Comparison of ENCODE assay signal across 23 mouse cellular contexts in the genomic region with DNA sequence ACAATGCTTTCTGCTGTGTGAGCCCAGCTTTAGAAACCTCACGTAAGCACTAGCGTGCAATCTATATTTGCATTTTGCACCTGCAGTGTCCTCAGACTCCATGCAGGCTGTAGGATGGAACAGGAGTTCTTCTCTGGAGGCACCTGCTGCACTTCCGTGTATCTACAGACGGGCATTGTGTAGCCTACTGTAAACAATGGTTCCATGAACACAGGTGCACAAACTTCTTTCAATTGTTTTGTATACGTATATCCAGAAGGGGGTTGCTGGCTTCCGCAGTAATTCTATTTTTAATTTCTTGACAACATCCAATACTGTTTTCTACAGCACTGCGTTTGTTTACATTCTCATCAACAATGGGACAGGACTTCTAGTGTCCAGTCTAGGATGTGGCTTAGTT. TPM values are rescaled to one million over a fixed set of nuclear protein-coding genes. Genes with fewer than 3 reads are reported as not detected.
DNase-seq lines count a peak whose midpoint lies in the region; ATAC-seq and TF ChIP-seq lines count a peak whose summit lies in the region.
"Had no signal": no experiment of that assay in that cellular context is flagged by ENCODE, and none has a peak within 500 bp of the region (broad histone marks: within the 10 kb centered on the region; RNA-seq: fewer than 3 reads in every experiment).

No protein-coding gene starts in this region.

- no peaks in the 10 kb centered on the region for H3K27me3 ChIP-seq in heart, embryonic 13.5 days (replicated peaks)
- no peaks in the 10 kb centered on the region for H3K27me3 ChIP-seq in kidney, embryonic 15.5 days
- H3K27me3 ChIP-seq in lung, postnatal 0 days (replicated peaks; ENCODE audit: insufficient read depth, low read length): no peaks in the 10 kb centered on the region
- H3K27me3 ChIP-seq: CH12.LX; embryonic facial prominence, embryonic 12.5 days; hindbrain, embryonic 12.5 days; limb, embryonic 15.5 days had no signal

- no peak overlapping the region for H3K4me3 ChIP-seq in heart, embryonic 13.5 days
- H3K4me3 ChIP-seq in kidney, embryonic 15.5 days (replicated peaks): no peak overlapping the region
- H3K4me3 ChIP-seq in lung, postnatal 0 days (ENCODE audit: low read depth, low read length): no peak overlapping the region
- no peak overlapping the region for H3K4me3 ChIP-seq in lung, adult 2 months (replicated peaks; ENCODE audit: extremely low read depth, low read depth, low read length)
- H3K4me3 ChIP-seq: embryonic facial prominence, embryonic 12.5 days; hindbrain, embryonic 12.5 days; left cerebral cortex, adult 2 months; limb, embryonic 15.5 days had no signal

- H3K4me1 ChIP-seq in heart, embryonic 13.5 days: peaks cover 11% of the 10 kb centered on the region
- H3K4me1 ChIP-seq in kidney, embryonic 15.5 days: peaks cover 14% of the 10 kb centered on the region
- no peaks in the 10 kb centered on the region for H3K4me1 ChIP-seq in lung, postnatal 0 days (ENCODE audit: insufficient read depth, low read depth, low read length)
- H3K4me1 ChIP-seq in lung, adult 2 months (ENCODE audit: control insufficient read depth, insufficient read depth, low read length): peaks cover 4% of the 10 kb centered on the region
- H3K4me1 ChIP-seq: hindbrain, embryonic 12.5 days had no signal

- TF ChIP-seq EP300 in lung, postnatal 0 days (IDR thresholded peaks at IDR 0.05): peak; percentile 84

- no peak for TF ChIP-seq POLR2A in lung, adult 2 months (IDR thresholded peaks at IDR 0.05; ENCODE audit: borderline replicate concordance, extremely low read depth, low read depth, low read length)

- ATAC-seq in heart, embryonic 13.5 days (ENCODE audit: extremely low read depth, insufficient number of reproducible peaks, low FRiP score, low TSS enrichment): no peak
- no peak for ATAC-seq in kidney, embryonic 15.5 days (replicated peaks; ENCODE audit: low FRiP score)
- ATAC-seq in lung, postnatal 0 days: peak; percentile 43
- ATAC-seq: activated CD4-positive, CD25-positive, alpha-beta regulatory T cell, adult 4 months; forebrain, embryonic 14.5 days had no signal

- H3K9me3 ChIP-seq in heart, embryonic 13.5 days: no peaks in the 10 kb centered on the region
- H3K9me3 ChIP-seq in kidney, embryonic 15.5 days (replicated peaks): no peaks in the 10 kb centered on the region
- H3K9me3 ChIP-seq in lung, postnatal 0 days (ENCODE audit: low read length): no peaks in the 10 kb centered on the region
- H3K9me3 ChIP-seq: embryonic facial prominence, embryonic 12.5 days; G1E; hindbrain, embryonic 12.5 days; limb, embryonic 15.5 days had no signal

- H3K27ac ChIP-seq in heart, embryonic 13.5 days (replicated peaks): peak overlapping the region; percentile 68; the same call in 1 of the 2 replicates
- H3K27ac ChIP-seq in kidney, embryonic 15.5 days: peak overlapping the region; percentile 82
- H3K27ac ChIP-seq in lung, postnatal 0 days (ENCODE audit: low read length): peak overlapping the region; percentile 87; the same call in 1 of the 2 replicates
- H3K27ac ChIP-seq: embryonic facial prominence, embryonic 12.5 days; hindbrain, embryonic 12.5 days; left cerebral cortex, adult 2 months; liver, embryonic 14.5 days had no signal

- no peak overlapping the region for H3K4me2 ChIP-seq in heart, embryonic 13.5 days
- H3K4me2 ChIP-seq in kidney, embryonic 15.5 days: no peak overlapping the region
- no peak overlapping the region for H3K4me2 ChIP-seq in lung, postnatal 0 days (replicated peaks; ENCODE audit: low read depth, low read length)
- H3K4me2 ChIP-seq: embryonic facial prominence, embryonic 12.5 days; hindbrain, embryonic 12.5 days; limb, embryonic 15.5 days; midbrain, embryonic 11.5 days had no signal

- WGBS in heart, embryonic 13.5 days: 82% methylated on average over 7 of the region's 7 CpGs
- 83% methylated on average over 7 of the region's 7 CpGs for WGBS in kidney, embryonic 15.5 days
- WGBS in lung, postnatal 0 days: 59% methylated on average over 7 of the region's 7 CpGs
- WGBS in lung, adult 2 months: 55% methylated on average over 7 of the region's 7 CpGs

- no peak overlapping the region for H3K9ac ChIP-seq in heart, embryonic 13.5 days
- H3K9ac ChIP-seq in kidney, embryonic 15.5 days: no peak overlapping the region
- H3K9ac ChIP-seq in lung, postnatal 0 days (replicated peaks; ENCODE audit: low read depth): no peak overlapping the region
- H3K9ac ChIP-seq: embryonic facial prominence, embryonic 12.5 days; hindbrain, embryonic 12.5 days; limb, embryonic 15.5 days; liver, embryonic 14.5 days had no signal

- no peak for TF ChIP-seq CTCF in lung, postnatal 0 days (IDR thresholded peaks at IDR 0.05)
- no peak for TF ChIP-seq CTCF in lung, adult 2 months (IDR thresholded peaks at IDR 0.05; ENCODE audit: insufficient read depth, low read length)

- DNase-seq in heart, postnatal 4 days: no peak
- no peak for DNase-seq in kidney, postnatal 4 days
- peak; percentile 34 for DNase-seq in lung, postnatal 0 days (ENCODE audit: low spot score)
- no peak for DNase-seq in lung, adult 2 months
- DNase-seq in MN1 (ENCODE audit: low spot score): no peak
- DNase-seq: adrenal gland, adult 8-10 months; B cell, adult 2 months; cerebellum, adult 11-12 months; cerebellum, postnatal 10 days; kidney, adult 8-10 months; thymus, postnatal 25 days had no signal

- no peaks in the 10 kb centered on the region for H3K36me3 ChIP-seq in heart, embryonic 13.5 days
- no peaks in the 10 kb centered on the region for H3K36me3 ChIP-seq in kidney, embryonic 15.5 days
- no peaks in the 10 kb centered on the region for H3K36me3 ChIP-seq in lung, postnatal 0 days (ENCODE audit: insufficient read depth, low read length)
- H3K36me3 ChIP-seq: embryonic facial prominence, embryonic 12.5 days; G1E; hindbrain, embryonic 12.5 days; limb, embryonic 15.5 days had no signal

RNA-seq across cellular contexts. Expression of gene Mrtfb, which starts 24.2 kb away (rescaled TPM):
- polyA plus RNA-seq in heart, embryonic 13.5 days (2015; fragmentation: Nextera tagmentation; extraction: Ambion mirVana): 12.4 and 13.1 TPM in 2 replicates
- 10 to 100 TPM; 29.9 to 30.4 TPM for total RNA-seq in heart, postnatal 4 days (2021)
- polyA plus RNA-seq in kidney, embryonic 15.5 days (2015; fragmentation: Nextera tagmentation; extraction: Ambion mirVana): 19.9 and 21.2 TPM in 2 replicates
- polyA plus RNA-seq in lung, postnatal 0 days (2015; fragmentation: Nextera tagmentation; extraction: Ambion mirVana): 21.8 and 24.0 TPM in 2 replicates
- polyA plus RNA-seq in lung, adult 2 months (2012; rRNA removed): 13.2 and 15.8 TPM in 2 replicates
